Mouse (Mus musculus) spleen, postnatal 10 days (tissue): ENCODE measurements around the gene Atl2.

ENCODE experiments used
- DNase-seq, 2 experiments: peaks; one replicate each; pipeline ENCODE4 v3.0.0; 2021 to 2022; ENCODE audit warnings: low spot score in 2 of 2

Gene Atl2

DNA sequence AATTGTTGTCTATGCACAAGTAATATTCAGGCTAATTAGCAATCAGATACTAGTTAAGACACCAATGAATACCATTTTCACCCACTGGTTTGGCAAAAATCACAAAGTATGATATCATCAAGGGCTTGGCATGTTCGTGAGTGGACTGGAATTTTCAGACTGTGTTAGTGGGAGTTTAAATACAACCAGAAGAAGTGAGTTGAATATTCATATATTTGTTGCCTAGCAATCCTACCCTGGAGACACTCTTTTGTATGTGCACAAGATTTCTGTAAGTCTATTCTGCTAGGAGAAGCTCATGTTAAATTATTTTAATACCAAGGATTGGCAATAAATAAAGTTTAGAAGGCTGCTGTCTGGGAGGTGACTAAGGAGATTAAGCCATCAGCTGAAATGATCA is 71.5 kb downstream of the Atl2 start:
- no peak for DNase-seq

DNA sequence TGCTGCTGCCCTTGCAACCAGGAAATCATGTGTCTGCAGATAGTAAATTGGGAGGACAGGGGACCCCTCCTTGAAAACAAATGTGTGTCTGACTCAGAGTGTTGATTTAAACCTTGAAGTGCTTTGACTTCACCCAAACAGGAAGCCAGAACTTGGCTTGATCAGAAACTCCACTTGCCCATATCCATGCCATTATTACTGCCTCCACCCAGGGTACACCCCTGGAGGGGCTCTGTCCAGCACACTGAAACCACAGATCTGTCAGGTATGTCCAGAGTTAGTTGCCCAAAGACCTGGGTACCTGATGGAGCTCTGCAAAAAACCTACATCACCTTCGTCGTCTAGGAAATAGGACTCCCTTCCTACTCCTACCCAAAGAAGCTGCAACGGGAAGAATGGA is 77.0 kb downstream of the Atl2 start:
- no peak for DNase-seq

DNA sequence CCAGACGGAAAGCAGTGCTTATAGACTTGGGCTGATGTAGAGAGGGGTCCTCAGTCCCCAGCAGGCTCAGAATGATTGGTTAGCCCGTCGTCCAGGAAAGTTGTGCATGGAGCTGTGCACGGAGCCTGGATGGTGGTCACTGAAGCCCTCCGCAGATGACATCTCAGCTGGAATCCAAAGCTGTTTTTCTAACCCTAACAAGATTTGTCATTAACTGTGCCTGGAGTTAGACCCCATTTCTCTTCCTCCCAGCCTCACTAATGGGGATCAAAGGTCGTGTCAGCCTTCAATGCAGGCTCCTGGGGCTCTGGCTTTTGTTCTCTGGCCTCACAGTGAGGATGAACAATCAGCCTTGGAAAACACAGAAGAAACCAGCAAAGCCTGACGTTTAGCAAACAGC is 77.9 kb downstream of the Atl2 start:
- no peak for DNase-seq

DNA sequence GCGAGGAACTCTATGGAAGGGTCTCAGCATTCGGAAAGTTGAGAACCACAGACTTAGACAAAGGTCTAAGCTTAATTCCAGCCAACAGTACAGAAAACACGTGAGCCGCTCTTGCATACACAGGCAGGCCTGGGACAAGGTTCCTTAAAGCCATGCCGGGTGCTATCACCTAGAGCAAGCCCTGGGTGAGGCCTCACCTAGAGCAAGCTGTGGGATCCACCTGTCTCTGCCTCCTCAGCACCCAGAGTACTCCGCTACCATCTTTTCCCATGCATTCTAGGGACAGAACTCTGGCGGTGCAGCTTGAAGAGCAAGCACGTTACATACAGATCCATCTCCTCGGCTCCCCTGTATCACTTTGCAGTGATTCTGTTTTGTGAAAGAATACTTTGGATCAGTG is 78.4 kb downstream of the Atl2 start:
- no peak for DNase-seq

DNA sequence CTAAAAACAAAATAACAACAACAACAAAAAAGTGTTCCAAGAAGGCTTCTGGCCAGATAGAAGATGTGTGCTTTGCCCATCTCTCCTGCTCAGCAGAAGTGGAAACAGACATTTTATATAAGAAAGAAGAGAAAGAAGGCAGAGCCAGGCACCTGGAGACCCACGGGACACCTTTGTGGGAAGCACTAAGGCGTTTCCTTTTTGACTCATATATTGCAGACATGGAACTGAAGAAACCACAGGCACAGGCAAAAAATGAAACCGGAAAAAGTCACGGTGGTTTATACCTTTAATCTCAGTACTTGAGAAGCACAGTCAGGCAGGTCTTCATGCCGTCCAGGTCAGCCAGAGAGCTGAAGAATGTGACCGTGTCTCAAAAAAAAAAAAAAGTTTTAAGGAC is 79.0 kb downstream of the Atl2 start:
- DNase-seq: no peak

DNA sequence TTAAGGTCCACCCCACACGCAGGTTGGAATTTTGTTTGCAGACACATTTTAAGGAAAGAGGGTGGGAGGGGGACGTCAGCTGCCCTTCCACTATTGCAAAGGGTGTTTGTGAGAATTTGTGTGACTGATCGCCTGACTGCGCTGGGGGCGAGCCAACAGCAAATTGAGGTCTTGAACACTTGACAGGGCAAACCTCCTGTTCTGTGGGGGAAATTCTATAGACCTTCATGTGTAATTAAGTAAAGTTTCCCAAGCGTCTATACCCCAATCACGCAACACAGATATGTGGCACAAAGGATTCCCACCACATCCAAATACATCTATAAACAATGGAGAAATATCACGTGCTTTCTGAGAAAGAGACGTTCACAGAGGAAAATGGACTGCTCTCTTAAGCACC is 85.5 kb downstream of the Atl2 start:
- DNase-seq: no peak

DNA sequence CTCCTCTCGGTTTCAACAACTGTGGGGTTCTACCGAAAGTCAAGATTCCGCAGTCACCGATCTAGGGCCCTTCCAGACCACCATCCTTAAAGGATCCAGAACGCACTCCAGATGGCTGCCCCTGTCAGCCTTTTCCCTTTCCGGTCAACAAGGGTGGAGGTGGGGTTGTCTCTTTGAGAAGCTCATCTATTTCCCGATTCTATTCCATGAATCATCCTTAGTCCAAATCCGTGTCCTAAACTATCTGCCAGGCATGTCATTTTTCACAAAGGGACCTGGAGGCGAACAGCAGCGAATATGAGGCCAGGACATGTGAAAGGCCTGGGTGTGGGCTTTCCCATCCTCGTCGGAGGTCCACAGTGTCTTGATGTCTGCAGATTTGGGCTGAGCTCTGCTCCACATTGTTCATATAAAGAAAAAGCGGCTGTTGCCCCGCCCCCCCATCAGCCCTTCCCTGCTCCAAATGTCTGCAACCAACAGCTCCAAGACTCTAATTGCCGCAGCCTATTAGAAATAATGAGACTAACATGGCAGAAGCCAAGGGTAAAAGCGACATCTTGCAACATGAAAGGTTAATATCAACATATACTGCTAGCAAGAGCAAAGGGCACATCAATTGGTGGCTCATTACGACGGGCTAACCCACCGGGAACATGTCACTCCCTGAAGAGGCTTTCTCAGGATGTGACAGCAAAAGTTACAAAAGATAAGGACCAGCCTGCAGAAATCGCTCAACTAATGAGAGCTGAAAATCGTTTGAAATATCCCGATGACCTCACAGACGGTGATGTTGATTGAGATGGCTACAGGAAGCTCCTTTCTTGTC is 86.2 kb downstream of the Atl2 start:
- no peak for DNase-seq

DNA sequence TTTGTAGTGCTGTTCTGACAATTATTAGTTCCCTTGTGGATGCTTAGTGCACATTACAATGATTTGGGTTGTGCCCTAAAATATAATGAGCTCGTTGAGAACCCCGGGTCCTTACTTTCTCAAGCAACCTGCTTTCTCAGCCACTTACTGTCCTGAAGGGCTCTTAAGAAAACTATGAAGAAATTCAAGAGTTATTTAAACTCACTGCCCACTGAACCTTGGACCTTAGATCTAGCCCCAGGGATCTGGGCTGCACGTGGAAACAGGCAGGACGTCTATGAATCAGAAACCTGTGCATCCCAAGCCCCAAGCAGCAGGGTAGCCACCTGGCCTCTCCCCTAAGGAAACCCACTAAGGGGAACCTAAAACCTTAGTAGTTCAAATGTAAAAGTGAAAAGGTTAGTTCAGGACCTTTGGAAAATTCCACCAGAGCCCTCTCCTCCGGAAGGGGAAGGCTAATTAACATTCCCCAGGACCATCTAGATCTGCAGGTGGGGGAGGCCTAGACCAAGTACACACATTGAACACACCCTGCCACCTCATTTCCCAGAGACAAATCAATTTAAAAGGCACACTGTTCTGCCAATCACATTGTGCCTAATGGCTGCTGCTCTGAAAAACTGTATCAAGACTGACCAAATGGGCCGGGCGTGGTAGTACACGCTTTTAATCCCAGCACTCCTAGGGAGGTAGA is 88.5 kb downstream of the Atl2 start:
- DNase-seq: no peak

DNA sequence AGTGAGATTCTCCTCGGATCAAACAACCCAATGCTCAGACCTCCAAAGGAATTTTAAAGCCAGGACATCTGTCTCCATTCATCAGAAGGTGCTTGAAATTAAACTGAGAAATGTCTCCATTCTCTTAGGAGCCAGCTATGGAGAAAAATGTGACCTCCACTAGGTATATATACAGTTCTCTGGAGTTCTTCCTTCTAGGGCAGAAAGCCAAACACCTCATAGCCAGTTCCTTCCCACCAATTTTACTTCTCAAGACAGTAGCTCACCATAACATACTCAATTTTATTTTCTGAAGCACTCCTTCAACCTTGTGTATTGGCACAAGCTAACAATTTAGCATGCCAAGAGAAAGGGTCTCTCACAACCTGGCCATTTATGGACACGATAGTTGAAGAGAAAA is 91.2 kb downstream of the Atl2 start:
- no peak for DNase-seq

DNA sequence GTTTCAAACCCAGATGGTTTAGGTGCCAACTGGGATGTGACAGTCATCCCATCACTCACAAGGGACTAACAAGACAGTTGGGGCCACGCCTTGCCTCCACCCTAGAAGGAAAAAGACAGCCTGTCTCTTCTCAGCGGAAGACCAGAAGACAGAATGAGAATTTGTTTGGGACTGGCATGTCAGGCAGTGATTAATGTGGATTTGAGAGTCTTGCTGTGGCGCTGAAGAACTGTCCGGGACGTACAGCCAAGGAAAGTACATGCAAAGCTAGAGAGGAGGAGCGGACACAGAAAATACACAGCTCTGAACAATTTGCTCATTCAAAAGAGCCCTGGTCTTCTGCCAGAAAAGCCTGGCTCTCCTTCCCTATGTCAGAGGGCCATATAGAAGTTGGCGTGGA is 93.9 kb downstream of the Atl2 start:
- no peak for DNase-seq

DNA sequence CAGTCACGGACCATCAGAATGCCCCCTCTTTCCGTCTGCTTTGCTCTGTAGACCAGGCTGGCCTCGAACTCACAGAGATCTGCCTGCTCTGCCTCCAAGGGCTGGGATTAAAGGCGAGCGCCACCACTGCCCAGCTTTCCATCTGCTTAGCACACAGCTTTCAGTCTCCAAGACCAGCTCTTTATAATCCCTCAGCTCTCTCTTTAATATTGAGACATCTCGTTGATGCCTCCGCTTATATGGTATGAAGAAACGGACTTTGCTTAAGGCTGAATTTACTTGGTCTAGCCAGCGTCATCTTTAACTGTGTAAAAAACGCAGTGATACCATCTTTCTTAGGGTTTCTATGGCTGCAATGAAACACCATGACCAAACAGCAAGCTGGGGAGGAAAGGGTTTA is 97.1 kb downstream of the Atl2 start:
- DNase-seq: no peak
